Mouse (Mus musculus) heart, postnatal 14 days (tissue): ENCODE measurements around the gene Ccsap. TPM values are rescaled to one million over a fixed set of nuclear protein-coding genes. Genes with fewer than 3 reads are reported as not detected.
A peak's percentile ranks its signal among the peaks of the same experiment; 100 is the strongest.

Experiments used
- DNase-seq, 2 experiments: peaks; one replicate each; pipeline ENCODE4 v3.0.0; 2021 to 2022
- intact Hi-C: fragments of 180-260 bp; cut with DNase I; formaldehyde crosslinking; loops from one replicate; pipeline ENCODE4 v1.15.1; 2025
- total RNA-seq, 2 experiments: library from RNA; stranded (reverse); gene quantifications; 2 replicates each; pipeline ENCODE4 v1.2.3; 2021

Gene Ccsap
- total RNA-seq, 2 experiments from 2014 or later: 1.7 to 2.2 TPM

DNA sequence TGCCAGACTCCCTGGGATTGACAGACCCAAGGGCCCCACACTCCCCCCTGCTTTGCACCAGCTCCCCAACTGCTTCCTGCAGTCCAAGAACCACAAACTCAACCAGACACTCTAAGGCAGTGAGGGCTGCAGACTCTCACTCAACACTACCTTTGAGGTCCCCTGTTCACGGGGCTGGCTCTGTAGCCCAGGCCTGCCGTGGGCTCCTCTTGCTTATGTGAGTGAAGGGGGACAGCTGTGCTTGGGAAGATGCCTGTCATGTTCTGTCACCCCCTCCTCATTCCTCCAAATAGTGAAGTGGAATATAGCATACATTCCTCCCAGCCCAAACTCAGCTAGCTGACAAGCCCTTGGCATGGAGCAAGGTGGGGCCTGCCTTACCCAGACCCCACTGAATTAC lies 22.4 kb upstream of the Ccsap start:
- no peak for DNase-seq
- intact Hi-C loops: no loop called here

DNA sequence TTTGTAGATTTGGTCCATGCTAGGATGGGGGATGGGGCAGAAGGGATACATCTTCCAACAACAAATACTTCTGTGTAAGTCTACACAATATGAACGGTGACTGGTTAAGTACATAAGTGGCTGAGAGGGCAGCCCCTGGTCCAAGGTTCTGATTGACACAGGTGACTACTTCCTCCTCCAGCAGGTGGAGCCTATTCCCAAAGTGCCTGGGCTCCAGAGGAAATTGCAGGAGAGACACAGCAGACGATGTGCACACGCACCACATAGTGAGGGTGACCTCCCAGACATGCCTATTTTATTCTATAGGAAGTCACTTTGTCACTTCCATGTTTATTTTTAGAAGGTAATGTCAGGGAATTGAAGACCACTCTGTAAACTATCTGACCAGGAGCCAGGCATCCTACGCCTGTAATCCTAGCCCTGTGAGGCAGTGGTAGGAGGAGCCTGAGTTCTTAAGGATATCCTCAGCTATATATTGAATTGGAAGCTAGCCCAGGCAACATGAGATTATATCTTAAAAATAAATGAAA lies 20.9 kb upstream of the Ccsap start:
- intact Hi-C loops: no loop called here
- DNase-seq: no peak

DNA sequence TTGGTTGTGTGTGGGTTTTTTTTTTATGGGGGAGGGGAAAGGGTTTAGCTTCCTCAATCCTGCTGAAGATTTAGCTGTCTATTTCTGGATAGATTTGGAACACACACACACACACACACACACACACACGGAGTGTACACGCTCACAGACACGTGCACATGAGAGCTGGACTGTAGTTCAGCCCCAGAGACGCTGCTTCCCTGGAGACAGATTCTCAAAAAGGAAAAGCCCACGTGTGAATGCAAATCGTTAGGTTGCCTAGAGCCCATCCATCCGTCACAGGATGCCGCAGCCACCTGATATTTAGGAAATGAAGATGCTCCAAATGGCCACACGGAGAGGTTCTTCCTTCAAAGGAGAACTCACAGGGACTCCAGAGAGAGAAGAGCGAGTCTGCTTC lies 20.3 kb upstream of the Ccsap start:
- intact Hi-C loops: no loop called here
- no peak for DNase-seq

DNA sequence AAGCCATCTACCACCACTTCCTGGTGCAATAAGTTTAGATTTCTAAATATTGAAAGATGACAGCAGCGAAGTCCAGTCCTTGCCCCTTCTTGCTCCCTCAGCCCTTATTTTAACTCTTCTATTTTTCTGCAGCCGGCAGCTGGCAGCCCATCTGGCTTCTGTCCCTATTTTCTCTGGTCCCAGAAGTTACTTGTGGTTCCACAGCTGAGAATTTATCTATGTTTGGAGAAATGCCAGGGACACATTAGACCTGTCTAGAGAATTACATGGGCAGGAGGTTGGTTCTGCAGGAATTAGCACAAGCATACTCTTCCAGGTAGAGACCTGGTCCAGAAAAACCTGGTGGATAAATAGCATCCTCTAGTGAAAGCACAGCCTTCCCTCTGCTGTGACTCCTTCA lies 17.9 kb upstream of the Ccsap start:
- no peak for DNase-seq
- intact Hi-C loops: no loop called here

DNA sequence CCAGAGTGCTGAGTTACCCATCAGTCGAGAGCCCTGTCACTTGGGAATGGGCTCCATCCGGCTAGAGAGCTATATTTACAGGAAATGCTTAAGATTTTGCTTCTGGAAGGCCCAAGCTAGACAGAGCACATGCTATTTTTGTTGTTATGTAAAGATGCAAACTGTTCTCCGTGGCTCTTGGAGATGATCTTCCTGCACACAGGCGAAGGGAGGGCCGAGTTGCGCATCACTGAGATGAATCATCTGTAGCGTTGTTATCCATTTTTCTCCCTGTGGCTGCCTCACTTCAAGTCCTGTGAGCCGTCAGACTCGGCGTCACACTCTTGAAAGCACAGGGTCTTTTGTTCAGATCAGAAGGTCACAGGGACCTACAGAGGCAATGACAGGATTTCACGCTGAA lies 14.3 kb upstream of the Ccsap start:
- intact Hi-C loops: no loop called here

DNA sequence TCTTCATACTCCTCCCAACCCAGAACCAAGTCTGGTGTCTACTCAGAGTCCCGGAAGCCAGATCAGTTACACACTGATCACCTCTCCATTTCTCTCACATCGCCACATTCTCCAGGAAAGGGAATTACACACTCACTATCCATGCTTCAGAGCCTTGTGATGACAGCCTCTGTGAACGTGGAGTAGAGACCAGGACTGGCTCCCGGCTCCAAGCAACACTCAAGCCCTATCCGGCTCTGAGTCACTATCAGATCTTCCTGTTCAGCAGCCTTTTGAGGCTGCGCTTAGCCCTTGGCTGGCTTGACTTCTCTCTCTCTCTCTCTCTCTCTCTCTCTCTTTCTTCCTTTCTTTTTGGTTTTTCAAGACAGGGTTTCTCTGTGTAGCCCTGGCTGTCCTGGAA lies 13.4 kb upstream of the Ccsap start:
- no peak for DNase-seq

More for the DNA sequence above, 14.3 kb upstream of the Ccsap start:
- DNase-seq: no peak

DNA sequence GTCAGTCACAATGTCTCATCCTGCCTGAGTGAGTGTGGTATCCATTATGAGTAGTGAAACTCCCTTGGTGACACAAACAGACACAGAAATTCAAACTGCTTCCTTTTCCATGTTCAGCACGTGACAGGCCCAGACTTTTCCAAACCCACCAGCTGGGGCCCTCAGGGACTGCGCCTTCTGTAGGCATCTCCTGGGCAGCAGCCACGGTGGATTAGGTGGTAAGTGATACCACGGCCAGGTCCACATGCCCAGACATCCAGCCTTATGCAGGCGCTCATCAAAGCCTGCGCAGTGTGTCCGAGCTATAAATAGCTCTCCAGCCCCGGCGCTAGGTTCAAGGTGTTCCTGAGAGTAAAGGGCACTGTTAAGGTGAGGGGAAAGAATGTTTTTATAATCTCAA lies 12.0 kb upstream of the Ccsap start:
- intact Hi-C loops: no loop called here
- DNase-seq: peak; percentile 18 to 29

More for the DNA sequence above, 13.4 kb upstream of the Ccsap start:
- intact Hi-C loops: no loop called here

DNA sequence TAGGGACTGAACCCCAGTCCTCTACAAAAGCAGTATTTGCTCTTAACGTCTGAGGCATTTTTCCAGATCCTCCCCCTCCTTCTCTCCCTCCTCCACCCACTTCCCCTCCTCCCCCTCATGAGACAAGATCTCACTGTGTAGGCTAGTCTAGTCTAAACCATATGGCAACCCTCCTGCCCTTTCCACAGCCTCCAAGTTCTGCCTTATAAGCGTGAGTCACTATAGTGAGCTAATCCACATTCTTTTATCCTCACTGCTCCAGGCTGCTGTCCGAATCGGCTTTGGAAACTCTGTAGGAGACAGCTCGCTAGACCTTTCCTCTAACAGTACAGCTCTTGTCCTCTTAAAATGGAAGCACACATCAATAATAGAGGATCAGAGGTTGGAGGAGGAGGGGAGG lies 7.0 kb upstream of the Ccsap start:
- DNase-seq: no peak
- intact Hi-C loops: no loop called here

DNA sequence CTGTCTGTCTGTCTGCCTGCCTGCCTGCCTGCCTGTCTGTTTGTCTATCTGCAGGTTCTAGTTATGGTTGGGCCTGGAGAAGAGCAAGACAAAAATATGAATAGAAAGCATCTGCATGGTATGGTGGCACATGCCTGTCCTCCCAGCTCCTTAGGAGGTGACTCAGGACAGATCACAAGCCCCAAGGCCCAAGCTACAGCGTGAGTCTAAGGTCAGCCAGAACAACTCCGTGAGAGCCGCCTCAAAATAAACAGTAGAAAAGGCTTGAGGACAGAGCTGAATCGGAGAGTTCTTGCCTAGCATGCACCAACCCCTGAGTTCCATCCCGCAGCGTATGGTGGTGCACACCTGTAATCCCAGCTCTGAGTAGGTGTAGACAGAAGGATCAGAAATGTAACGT lies 5.8 kb upstream of the Ccsap start:
- intact Hi-C loops: no loop called here
- no peak for DNase-seq

DNA sequence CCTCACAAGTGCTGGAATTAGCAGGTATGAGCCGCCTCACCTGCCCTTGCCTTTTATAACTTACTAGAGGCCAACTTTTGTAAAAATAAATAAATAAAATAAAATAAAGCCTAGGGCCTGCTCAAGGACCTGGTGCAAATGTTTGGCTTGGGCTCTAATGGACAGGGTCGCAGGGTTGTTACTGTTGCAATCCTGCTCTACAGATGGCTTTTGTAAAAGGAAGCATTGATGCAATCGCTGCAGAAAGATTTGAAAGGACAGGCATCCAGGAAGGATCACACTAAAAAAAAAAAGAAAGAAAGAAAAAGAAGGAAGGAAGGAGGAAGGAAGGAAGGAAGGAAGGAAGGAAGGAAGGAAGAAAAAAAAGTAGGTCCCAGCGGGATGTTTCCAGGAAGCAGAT lies 377 bp upstream of the Ccsap start:
- DNase-seq: no peak
- intact Hi-C loops: no loop called here

DNA sequence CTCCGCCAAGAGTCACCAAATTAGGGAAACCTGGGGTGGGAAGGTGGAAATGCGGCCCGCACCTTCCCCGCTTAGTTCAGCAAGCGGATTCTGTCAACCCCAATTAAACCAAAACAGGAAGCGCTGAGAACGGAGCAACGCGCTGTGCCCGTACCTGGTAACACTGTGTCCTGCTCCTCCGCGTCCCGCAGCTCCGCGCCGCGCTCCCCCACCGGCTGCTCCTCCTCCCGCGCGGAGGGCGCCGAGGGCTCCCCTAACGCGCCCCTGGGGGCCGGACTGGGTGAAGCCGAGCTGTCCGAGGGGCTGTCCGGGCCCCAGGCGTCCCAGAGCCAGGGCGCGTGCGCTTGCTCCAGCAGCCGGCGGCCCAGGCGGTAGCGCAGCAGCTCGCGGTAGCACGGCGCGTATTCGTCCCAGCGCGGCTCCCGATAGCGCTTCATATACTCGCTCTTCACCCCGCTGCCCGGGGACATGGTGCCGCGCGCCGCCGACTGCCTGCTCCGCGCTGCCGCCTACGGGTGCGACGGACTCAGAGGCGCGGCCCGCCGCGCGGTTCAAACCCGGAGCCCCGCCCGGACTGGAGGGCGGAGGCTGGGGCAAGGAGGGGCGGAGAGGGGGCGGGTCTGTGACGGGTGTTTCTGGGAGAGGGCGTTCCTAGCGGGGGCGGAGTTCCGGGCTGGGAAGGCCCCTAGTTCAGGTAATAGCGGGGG lies 915 bp downstream of the Ccsap start:
- DNase-seq: peak; percentile 93 to 94
- intact Hi-C loops: loop anchor here (2.0 kb wide), 1 partner anchor 24 kb away; no protein-coding TSS in a partner anchor

DNA sequence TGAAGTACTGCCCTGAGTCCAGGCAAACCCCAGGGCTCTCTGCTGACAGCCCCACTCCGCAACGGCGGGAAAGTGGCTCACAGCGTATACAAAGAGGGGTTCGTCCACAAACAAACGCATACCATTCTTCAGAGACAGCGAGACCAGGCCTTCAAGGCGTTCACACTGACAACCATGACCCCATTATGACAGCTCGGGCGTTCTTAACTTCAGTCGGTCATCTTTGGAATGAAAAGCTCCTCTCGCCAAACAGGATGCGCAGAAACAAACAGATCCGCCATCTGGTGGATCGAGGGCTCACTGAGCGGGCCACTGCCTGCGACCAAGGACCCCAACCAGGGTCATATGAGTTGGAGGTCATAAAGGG lies 1.5 kb downstream of the Ccsap start:
- DNase-seq: peak in 1 of 2 experiments; percentile 16
- intact Hi-C loops: loop anchor here (2.0 kb wide), 1 partner anchor 24 kb away; no protein-coding TSS in a partner anchor

DNA sequence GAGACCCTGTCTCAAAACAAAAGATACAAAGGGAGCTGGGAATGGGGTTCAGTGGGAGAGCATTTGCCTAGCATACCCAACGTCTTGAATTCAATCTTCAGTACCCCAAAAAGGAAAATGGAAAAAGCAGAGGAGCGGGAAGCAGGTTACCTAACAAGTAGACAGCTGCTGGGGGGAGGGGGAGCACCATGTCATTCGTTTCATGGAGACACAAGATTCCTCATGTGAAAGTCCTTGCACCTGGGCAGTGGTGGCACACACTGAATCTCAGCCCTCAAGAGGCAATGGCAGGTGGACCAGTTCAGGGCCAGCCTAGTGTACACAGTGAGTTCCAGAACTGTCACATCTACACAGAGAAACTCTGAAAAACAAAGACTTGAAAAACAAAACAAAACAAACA lies 2.6 kb downstream of the Ccsap start:
- DNase-seq: no peak
- intact Hi-C loops: no loop called here

DNA sequence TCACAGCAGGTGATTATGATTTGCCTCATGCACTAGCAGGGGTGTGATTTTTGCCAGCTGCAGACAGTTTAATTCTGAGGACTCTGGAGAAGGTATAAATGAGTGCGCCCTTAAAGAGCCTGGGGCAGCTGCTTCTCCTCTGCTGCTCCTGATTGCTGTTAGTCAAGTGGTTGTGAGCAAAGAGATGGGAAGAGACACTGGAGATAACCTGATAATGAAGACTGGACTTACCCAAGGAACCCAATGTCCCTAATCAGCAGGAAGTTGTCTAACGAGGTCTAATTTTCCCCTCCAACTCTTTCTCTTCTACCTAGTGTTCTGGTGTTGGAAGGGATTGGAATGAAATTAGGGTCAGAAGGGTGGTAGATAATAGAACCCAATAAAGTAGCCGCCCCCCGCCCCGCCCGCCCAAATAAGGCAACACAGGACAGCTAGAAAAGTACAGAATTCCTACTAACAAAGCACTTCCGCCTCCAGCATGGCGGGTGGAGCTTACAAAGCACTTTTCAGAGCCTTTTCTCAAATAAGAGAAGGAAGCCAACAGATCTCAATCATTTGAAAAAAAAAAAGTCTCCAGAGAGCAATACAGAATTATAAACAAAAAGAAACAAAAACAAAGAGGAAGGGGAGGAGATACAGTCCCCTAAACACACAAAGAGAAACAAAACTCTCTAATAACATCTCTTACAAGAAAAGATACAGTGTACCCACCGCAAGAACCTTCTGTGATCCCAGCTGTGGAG lies 5.1 kb downstream of the Ccsap start:
- intact Hi-C loops: no loop called here
- DNase-seq: no peak

DNA sequence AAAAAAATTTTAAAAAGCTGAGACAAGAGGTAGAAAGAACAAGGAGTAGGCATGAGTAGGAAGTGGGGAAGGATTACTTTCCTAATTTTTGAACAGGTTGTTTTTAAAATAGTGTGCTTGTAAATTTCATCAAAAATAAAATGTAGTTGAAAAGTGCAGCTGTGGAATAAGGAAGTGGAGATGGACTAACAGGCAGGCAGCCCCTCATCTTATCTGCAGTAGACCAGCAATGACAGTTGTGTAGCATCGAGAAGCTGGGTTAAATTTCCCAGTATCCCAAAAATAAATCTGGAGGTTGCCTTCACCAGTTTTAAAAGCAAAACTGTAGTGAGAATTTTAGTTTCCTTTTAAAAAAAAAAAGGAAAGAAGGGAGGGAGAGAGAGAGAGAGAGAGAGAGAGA lies 5.8 kb downstream of the Ccsap start:
- no peak for DNase-seq
- intact Hi-C loops: no loop called here

DNA sequence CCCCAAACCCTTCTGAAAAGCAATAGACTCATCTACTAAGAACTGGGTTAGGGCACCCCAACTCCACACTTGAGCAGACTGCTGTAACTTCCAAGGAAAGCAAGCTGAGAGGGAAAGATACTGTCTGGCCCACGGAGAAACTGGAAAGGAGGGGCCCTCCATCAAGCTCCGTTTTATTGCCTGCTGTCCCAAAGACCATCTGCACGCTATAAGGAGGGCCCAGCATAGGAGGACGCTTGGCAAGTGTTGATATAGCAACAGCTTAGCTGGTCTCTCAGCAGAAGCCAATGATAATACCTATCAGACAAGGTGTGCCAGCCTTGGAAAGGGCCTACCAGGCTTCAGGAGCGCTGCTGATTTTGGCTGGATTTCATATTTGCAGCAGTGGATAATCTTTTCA lies 8.4 kb downstream of the Ccsap start:
- no peak for DNase-seq
- intact Hi-C loops: no loop called here

DNA sequence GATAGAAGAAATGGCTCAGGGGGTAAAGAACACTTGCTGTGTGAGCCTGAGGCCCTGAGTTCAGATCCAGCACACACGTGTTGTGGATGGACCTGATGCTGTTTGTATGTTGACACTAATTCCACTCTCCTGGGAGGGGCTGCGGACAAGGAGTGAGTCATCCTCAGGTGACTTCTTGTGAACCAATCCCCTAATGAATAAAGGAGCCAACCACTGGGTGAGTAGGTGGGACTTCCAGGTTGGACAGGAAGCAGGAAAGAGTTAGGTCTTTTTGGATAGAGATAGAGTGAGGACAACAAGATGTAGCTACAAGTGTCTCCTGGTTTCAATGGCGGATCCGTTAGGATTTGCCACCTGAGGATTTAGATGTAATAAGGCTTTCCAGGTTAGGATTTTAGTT lies 10.7 kb downstream of the Ccsap start:
- intact Hi-C loops: no loop called here
- no peak for DNase-seq

DNA sequence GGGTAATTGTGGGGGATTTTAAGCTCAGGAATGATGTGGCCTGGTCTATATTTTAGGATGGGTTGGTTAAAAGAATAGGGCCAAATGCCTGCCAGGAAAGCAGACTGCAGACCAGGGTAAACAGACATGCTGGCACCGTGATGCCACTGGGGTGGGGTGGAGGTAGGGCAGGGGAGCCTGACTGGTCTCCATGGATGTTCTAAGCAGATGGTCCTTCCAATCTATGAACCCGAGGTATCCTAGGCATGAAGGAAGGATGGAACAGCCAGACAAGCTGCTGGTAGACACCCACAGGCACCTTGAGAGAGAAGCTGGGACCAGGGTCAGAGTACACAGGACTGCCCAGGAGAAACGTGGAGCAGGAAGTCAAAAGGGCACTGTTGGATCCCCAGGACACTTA lies 12.5 kb downstream of the Ccsap start:
- intact Hi-C loops: no loop called here
- no peak for DNase-seq

DNA sequence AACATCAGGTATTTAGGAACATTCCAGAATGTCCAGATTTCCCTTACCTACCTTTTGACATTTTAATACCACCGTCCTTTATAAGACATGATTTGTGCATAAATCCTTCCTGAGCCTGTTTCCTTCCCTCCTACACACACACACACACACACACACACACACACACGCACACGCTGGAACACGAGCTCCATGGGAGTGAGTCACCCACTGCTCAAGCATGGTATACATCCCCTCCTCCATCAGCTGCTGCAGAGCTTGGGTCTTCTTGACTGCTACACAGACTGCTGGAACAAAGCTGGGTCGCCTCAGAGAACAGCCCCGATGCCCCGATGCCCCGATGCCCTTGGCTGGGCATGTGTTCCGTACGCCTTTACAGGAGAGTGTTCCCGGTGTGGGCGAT lies 13.5 kb downstream of the Ccsap start:
- intact Hi-C loops: no loop called here
- DNase-seq: no peak

DNA sequence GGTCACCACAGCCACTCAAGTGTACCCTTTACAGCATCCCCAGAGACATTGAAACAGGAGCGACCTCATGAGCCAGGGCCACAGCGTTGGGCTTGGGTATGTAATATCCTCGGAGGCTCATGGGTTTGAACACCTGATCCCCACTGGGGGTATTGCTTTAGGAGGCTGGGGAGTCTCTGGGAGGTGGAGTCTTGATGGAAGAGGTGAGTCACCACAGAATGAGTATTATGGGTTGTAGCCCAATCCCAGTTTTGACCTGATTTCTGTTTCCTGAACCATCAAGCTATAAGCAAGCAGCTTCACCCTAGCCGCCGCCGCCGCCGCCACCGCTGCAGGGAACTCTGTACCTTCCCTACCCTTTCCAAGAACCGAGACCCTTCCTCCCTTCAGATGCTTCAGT lies 14.0 kb downstream of the Ccsap start:
- DNase-seq: no peak
- intact Hi-C loops: no loop called here

DNA sequence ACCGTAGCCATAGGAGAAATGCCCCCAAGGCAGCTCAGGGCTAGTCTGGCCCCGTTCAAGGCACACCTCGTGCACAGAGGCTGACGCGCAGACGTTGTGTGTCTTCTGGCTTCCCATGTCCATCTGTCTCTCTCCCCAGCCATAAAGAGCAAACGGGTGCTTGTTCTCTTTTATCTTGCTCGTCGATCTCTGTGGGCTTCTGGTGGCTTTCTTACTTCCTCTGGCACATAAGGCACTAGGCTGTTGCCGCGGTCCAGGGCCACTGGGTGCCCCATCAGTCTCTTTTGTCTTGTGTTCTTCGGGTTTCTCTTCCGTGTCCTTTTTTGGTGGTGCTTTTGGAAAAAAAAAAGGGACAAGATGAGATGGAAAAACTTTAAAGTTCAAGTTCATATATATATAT lies 14.9 kb downstream of the Ccsap start:
- no peak for DNase-seq
- intact Hi-C loops: no loop called here

DNA sequence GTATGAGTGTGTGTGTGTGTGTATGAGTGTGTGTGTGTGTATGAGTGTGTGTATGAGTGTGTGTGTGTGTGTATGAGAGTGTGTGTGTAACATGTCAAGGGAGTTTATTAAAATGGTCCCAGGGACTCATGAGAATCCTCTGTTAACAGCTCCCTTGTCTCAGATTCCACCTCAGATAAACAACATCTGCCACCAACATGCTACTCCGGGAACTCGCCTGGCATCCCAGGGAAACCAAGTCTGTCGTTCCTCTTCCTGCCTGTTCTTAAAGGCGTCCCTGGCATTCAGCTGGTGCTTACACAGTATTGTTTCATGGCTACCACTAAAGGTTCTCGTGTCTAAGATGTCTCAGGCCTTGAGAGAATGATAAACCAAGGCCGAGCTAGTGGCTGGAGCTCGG lies 15.7 kb downstream of the Ccsap start:
- intact Hi-C loops: no loop called here
- no peak for DNase-seq
